Mouse (Mus musculus): ENCODE results near the gene Thada. TPM values are rescaled to one million over a fixed set of nuclear protein-coding genes. Genes with fewer than 3 reads are reported as not detected.
"Not testable (repeated sequence)": the region's sequence is repeated elsewhere in the genome, so short reads cannot be mapped to it uniquely, and the experiment has no call there.

Thada gene
- polyA plus RNA-seq, 1 experiment from 2014 or later = 10.3 TPM

GRCm38 (mm10) chr17:84224217-84224887, 241.7 kb downstream of the Thada start:
- Histone ChIP-seq H3K27ac (replicated peaks) (no peak overlapping the region), H3K36me3 (peaks cover 86% of the 10 kb centered on the region), H3K27me3 (ENCODE audit: low read depth, poor library complexity, severe bottlenecking) (no peaks in the 10 kb centered on the region), H3K4me3 (no peak overlapping the region), H3K9me3 (replicated peaks) (no peaks in the 10 kb centered on the region), H3K4me1 (no peaks in the 10 kb centered on the region)
- 68% methylated on average over 15 of the region's 15 CpGs for WGBS
- DNase-seq (ENCODE audit: low spot score) = no peak

DNA sequence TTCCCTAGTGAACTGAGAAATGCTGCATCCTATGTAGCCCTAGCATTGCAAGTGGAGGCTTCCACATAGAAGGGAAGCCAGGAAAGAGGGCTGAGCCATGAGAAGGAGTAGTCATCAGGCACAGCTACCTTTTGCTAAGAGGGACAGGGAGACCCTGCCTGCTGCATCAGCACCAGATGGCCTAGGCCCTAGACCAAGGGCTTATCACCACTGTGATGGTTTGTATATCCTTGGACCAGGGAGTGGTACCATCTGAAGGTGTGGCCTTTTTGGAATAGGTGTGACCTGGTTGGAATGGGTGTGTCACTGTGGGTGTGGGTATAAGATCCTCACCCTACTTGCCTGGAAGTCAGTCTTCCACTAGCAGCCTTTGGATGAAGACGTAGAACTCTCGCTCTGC, 247.2 kb downstream of the Thada start:
- H3K27ac ChIP-seq (replicated peaks); H3K4me3 ChIP-seq; DNase-seq (ENCODE audit: low spot score); H3K4me1 ChIP-seq; H3K9me3 ChIP-seq (replicated peaks); H3K27me3 ChIP-seq (ENCODE audit: low read depth, poor library complexity, severe bottlenecking): not testable (repeated sequence)
- 95% methylated on average over 2 of the region's 2 CpGs for WGBS
- peaks cover 62% of the 10 kb centered on the region for H3K36me3 ChIP-seq

GRCm38 (mm10) chr17:84217696-84218095, 248.3 kb downstream of the Thada start:
- Histone ChIP-seq H3K27me3 (ENCODE audit: low read depth, poor library complexity, severe bottlenecking) (no peaks in the 10 kb centered on the region), H3K36me3 (peaks cover 52% of the 10 kb centered on the region), H3K9me3 (replicated peaks) (no peaks in the 10 kb centered on the region), H3K27ac (replicated peaks) (no peak overlapping the region), H3K4me3 (no peak overlapping the region), H3K4me1 (no peaks in the 10 kb centered on the region)
- WGBS = 86% methylated on average over 3 of the region's 3 CpGs
- DNase-seq (ENCODE audit: low spot score) = no peak

GRCm38 (mm10) chr17:84215264-84215960, 250.6 kb downstream of the Thada start:
- 92% methylated on average over 6 of the region's 6 CpGs for WGBS
- Histone ChIP-seq H3K27me3 (ENCODE audit: low read depth, poor library complexity, severe bottlenecking) (no peaks in the 10 kb centered on the region), H3K4me1 (no peaks in the 10 kb centered on the region), H3K4me3 (no peak overlapping the region), H3K9me3 (replicated peaks) (no peaks in the 10 kb centered on the region), H3K27ac (replicated peaks) (no peak overlapping the region), H3K36me3 (peaks cover 35% of the 10 kb centered on the region)
- DNase-seq (ENCODE audit: low spot score) = no peak

GRCm38 (mm10) chr17:84213464-84213863, 252.5 kb downstream of the Thada start:
- Histone ChIP-seq H3K4me3 (no peak overlapping the region), H3K9me3 (replicated peaks) (no peaks in the 10 kb centered on the region), H3K4me1 (no peaks in the 10 kb centered on the region), H3K27me3 (ENCODE audit: low read depth, poor library complexity, severe bottlenecking) (no peaks in the 10 kb centered on the region), H3K27ac (replicated peaks) (no peak overlapping the region), H3K36me3 (peaks cover 18% of the 10 kb centered on the region)
- no peak for DNase-seq (ENCODE audit: low spot score)
- WGBS = 96% methylated on average over 3 of the region's 3 CpGs

DNA sequence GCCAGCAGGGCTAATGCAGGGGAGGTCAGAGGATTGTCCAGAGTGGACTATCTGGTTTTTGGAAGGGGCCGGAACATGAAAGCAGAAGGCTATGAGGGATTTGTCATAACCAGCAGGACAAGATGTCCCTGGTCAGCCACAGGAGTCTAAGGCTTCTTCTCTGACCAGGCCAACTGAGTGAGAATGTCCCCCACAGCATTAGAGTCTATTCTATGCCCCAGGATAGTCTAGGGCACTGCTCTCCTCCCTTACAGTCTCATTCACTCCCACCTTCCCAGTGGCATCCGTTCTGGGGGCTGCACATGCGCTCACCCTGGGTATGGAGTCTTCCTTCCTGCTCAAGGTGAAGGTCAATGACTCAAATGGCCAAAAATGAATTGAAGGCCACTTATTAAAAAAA, 258.4 kb downstream of the Thada start:
- Histone ChIP-seq H3K4me3 (no peak overlapping the region), H3K27me3 (ENCODE audit: low read depth, poor library complexity, severe bottlenecking) (no peaks in the 10 kb centered on the region), H3K36me3 (peaks cover 24% of the 10 kb centered on the region), H3K4me1 (peaks cover 9% of the 10 kb centered on the region), H3K27ac (replicated peaks) (no peak overlapping the region; the same call in 1 of the 2 replicates), H3K9me3 (replicated peaks) (no peaks in the 10 kb centered on the region)
- no peak for DNase-seq (ENCODE audit: low spot score)
- WGBS = 89% methylated on average over 3 of the region's 3 CpGs

- Histone ChIP-seq H3K27ac (replicated peaks) (no peak overlapping the region), H3K9me3 (replicated peaks) (no peaks in the 10 kb centered on the region), H3K4me3 (no peak overlapping the region), H3K36me3 (peaks cover 22% of the 10 kb centered on the region), H3K27me3 (ENCODE audit: low read depth, poor library complexity, severe bottlenecking) (no peaks in the 10 kb centered on the region), H3K4me1 (peaks cover 9% of the 10 kb centered on the region)
- WGBS = 95% methylated on average over 3 of the region's 3 CpGs
- no peak for DNase-seq (ENCODE audit: low spot score)
Measured at GRCm38 (mm10) chr17:84206239-84206638, 259.8 kb downstream of the Thada start.

GRCm38 (mm10) chr17:84204962-84205361, 261.0 kb downstream of the Thada start:
- Histone ChIP-seq H3K27ac (replicated peaks) (no peak overlapping the region), H3K36me3 (peaks cover 29% of the 10 kb centered on the region), H3K27me3 (ENCODE audit: low read depth, poor library complexity, severe bottlenecking) (no peaks in the 10 kb centered on the region), H3K4me3 (no peak overlapping the region), H3K9me3 (replicated peaks) (no peaks in the 10 kb centered on the region), H3K4me1 (peaks cover 9% of the 10 kb centered on the region)
- 82% methylated on average over 5 of the region's 5 CpGs for WGBS
- DNase-seq (ENCODE audit: low spot score) = no peak

GRCm38 (mm10) chr17:84203340-84203739, 262.7 kb downstream of the Thada start:
- no peaks in the 10 kb centered on the region for H3K27me3 ChIP-seq (ENCODE audit: low read depth, poor library complexity, severe bottlenecking)
- peaks cover 34% of the 10 kb centered on the region for H3K36me3 ChIP-seq
- peak overlapping the region; percentile 58 for H3K27ac ChIP-seq (replicated peaks)
- DNase-seq (ENCODE audit: low spot score) = no peak
- no peaks in the 10 kb centered on the region for H3K9me3 ChIP-seq (replicated peaks)
- peaks cover 10% of the 10 kb centered on the region for H3K4me1 ChIP-seq
- WGBS = 63% methylated on average over 7 of the region's 7 CpGs
- no peak overlapping the region for H3K4me3 ChIP-seq

DNA sequence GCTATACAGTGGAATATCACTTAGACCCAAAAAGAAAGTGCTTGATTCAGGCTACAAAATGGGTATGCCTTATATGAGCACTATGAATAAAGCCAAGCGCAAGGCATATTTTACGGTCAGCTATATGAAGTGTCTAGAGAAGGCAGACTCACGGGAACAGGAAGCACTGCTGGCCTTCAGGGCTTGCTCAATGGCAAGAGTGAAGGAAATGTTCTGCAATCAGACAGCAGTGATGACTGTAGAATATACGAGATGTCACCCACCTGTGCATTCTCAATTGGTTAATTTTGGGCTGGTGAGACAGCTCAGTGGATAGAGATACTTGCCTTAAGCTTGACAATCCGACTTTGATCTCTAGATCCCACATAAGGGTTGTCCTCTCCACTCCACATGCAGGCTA, 264.8 kb downstream of the Thada start:
- no peak overlapping the region for H3K4me3 ChIP-seq
- no peak overlapping the region for H3K27ac ChIP-seq (replicated peaks)
- H3K36me3 ChIP-seq = peaks cover 24% of the 10 kb centered on the region
- no peak for DNase-seq (ENCODE audit: low spot score)
- peaks cover 18% of the 10 kb centered on the region for H3K4me1 ChIP-seq
- no peaks in the 10 kb centered on the region for H3K9me3 ChIP-seq (replicated peaks)
- no peaks in the 10 kb centered on the region for H3K27me3 ChIP-seq (ENCODE audit: low read depth, poor library complexity, severe bottlenecking)
- 93% methylated on average over 5 of the region's 5 CpGs for WGBS

- peak overlapping the region; percentile 59; the same call in 1 of the 2 replicates for H3K27ac ChIP-seq (replicated peaks)
- WGBS = 49% methylated on average over 4 of the region's 4 CpGs
- DNase-seq (ENCODE audit: low spot score) = no peak
Measured at GRCm38 (mm10) chr17:84197912-84198344, 268.1 kb downstream of the Thada start.

GRCm38 (mm10) chr17:84196329-84196728, 269.7 kb downstream of the Thada start:
- H3K4me1 ChIP-seq = peaks cover 9% of the 10 kb centered on the region
- no peak for DNase-seq (ENCODE audit: low spot score)
- no peaks in the 10 kb centered on the region for H3K27me3 ChIP-seq (ENCODE audit: low read depth, poor library complexity, severe bottlenecking)
- H3K27ac ChIP-seq (replicated peaks) = no peak overlapping the region
- no peaks in the 10 kb centered on the region for H3K9me3 ChIP-seq (replicated peaks)
- H3K4me3 ChIP-seq = no peak overlapping the region
- H3K36me3 ChIP-seq = peaks cover 29% of the 10 kb centered on the region

More at GRCm38 (mm10) chr17:84197912-84198344, 268.1 kb downstream of the Thada start:
- no peak overlapping the region for H3K4me3 ChIP-seq
- H3K9me3 ChIP-seq (replicated peaks) = no peaks in the 10 kb centered on the region
- no peaks in the 10 kb centered on the region for H3K27me3 ChIP-seq (ENCODE audit: low read depth, poor library complexity, severe bottlenecking)
- peaks cover 10% of the 10 kb centered on the region for H3K4me1 ChIP-seq
- peaks cover 17% of the 10 kb centered on the region for H3K36me3 ChIP-seq

DNA sequence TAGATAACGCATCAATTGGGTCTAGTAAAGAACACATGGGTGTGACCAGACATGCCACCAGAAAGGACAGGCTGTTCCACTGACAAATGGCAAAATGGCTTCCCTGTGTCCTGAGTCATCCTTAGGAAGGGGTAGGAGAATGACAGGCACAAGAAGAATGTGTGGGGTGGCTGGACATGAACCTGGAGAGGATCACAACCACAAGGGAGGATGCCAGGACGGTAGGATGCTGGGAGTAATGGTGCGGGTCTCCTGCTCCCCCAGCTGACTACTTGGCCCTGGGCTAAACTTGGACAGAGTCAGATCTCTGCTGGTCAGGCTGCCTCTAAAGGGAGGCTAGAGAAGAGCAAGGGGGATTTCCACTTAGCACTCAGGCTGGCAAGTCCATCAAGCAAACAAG, 270.2 kb downstream of the Thada start:
- H3K27me3 ChIP-seq (ENCODE audit: low read depth, poor library complexity, severe bottlenecking) = no peaks in the 10 kb centered on the region
- H3K4me1 ChIP-seq = peaks cover 9% of the 10 kb centered on the region
- H3K36me3 ChIP-seq = peaks cover 30% of the 10 kb centered on the region
- no peak overlapping the region for H3K27ac ChIP-seq (replicated peaks)
- no peaks in the 10 kb centered on the region for H3K9me3 ChIP-seq (replicated peaks)
- no peak overlapping the region for H3K4me3 ChIP-seq
- no peak for DNase-seq (ENCODE audit: low spot score)
- WGBS = 87% methylated on average over 3 of the region's 3 CpGs
